Mouse (Mus musculus): ENCODE data around the gene Ssr2.
"Not testable (repeated sequence)": the region's sequence is repeated elsewhere in the genome, so short reads cannot be mapped to it uniquely, and the experiment has no call there.

The Ssr2 gene

GRCm38 (mm10) chr3:88596547-88596946 is 20.9 kb downstream of the Ssr2 start:
- not testable (repeated sequence) for DNase-seq (ENCODE audit: low read depth, low spot score)

- no peak for DNase-seq (ENCODE audit: low read depth, low spot score)
Observed at GRCm38 (mm10) chr3:88602466-88602865, 26.8 kb downstream of the Ssr2 start.

- DNase-seq (ENCODE audit: low read depth, low spot score): no peak
Observed at GRCm38 (mm10) chr3:88603714-88604161, 28.1 kb downstream of the Ssr2 start.

- DNase-seq (ENCODE audit: low read depth, low spot score): no peak
Observed at GRCm38 (mm10) chr3:88604863-88605262, 29.2 kb downstream of the Ssr2 start.

- DNase-seq (ENCODE audit: low read depth, low spot score): not testable (repeated sequence)
Observed at GRCm38 (mm10) chr3:88605666-88606065, 30.0 kb downstream of the Ssr2 start, which contains the start of gene Arhgef2. Gene Arhgef2 (plus strand): TSS chr3:88605966.

GRCm38 (mm10) chr3:88607065-88607757 is 31.5 kb downstream of the Ssr2 start:
- no peak for DNase-seq (ENCODE audit: low read depth, low spot score)

GRCm38 (mm10) chr3:88607758-88608138 is 32.1 kb downstream of the Ssr2 start:
- no peak for DNase-seq (ENCODE audit: low read depth, low spot score)

GRCm38 (mm10) chr3:88609066-88609465 is 33.4 kb downstream of the Ssr2 start:
- DNase-seq (ENCODE audit: low read depth, low spot score): no peak

- no peak for DNase-seq (ENCODE audit: low read depth, low spot score)
Observed at GRCm38 (mm10) chr3:88614418-88614817, 38.7 kb downstream of the Ssr2 start.

- DNase-seq (ENCODE audit: low read depth, low spot score): no peak
Observed at GRCm38 (mm10) chr3:88615117-88615516, 39.4 kb downstream of the Ssr2 start.

- DNase-seq (ENCODE audit: low read depth, low spot score): no peak
Observed at GRCm38 (mm10) chr3:88615902-88616391, 40.3 kb downstream of the Ssr2 start.

GRCm38 (mm10) chr3:88616951-88617500 is 41.4 kb downstream of the Ssr2 start:
- no peak for DNase-seq (ENCODE audit: low read depth, low spot score)

- no peak for DNase-seq (ENCODE audit: low read depth, low spot score)
Observed at GRCm38 (mm10) chr3:88618074-88618871, 42.6 kb downstream of the Ssr2 start.

- DNase-seq (ENCODE audit: low read depth, low spot score): no peak
Observed at GRCm38 (mm10) chr3:88619113-88620097, 43.7 kb downstream of the Ssr2 start.

GRCm38 (mm10) chr3:88620146-88620991 is 44.7 kb downstream of the Ssr2 start:
- DNase-seq (ENCODE audit: low read depth, low spot score): no peak

- DNase-seq (ENCODE audit: low read depth, low spot score): no peak
Observed at GRCm38 (mm10) chr3:88620992-88621536, 45.4 kb downstream of the Ssr2 start.

- no peak for DNase-seq (ENCODE audit: low read depth, low spot score)
Observed at GRCm38 (mm10) chr3:88621537-88622112, 45.9 kb downstream of the Ssr2 start.

GRCm38 (mm10) chr3:88622113-88622940 is 46.7 kb downstream of the Ssr2 start:
- DNase-seq (ENCODE audit: low read depth, low spot score): no peak

- no peak for DNase-seq (ENCODE audit: low read depth, low spot score)
Observed at GRCm38 (mm10) chr3:88622941-88623345, 47.3 kb downstream of the Ssr2 start.

All from telencephalon, adult 2 months (tissue).